Mouse (Mus musculus): ENCODE results near the gene Slc6a12. TPM values are rescaled to one million over a fixed set of nuclear protein-coding genes. Genes with fewer than 3 reads are reported as not detected.

The Slc6a12 gene
- 1.2 and 2.0 TPM in 2 replicates for polyA plus RNA-seq (2012; rRNA removed)

DNA sequence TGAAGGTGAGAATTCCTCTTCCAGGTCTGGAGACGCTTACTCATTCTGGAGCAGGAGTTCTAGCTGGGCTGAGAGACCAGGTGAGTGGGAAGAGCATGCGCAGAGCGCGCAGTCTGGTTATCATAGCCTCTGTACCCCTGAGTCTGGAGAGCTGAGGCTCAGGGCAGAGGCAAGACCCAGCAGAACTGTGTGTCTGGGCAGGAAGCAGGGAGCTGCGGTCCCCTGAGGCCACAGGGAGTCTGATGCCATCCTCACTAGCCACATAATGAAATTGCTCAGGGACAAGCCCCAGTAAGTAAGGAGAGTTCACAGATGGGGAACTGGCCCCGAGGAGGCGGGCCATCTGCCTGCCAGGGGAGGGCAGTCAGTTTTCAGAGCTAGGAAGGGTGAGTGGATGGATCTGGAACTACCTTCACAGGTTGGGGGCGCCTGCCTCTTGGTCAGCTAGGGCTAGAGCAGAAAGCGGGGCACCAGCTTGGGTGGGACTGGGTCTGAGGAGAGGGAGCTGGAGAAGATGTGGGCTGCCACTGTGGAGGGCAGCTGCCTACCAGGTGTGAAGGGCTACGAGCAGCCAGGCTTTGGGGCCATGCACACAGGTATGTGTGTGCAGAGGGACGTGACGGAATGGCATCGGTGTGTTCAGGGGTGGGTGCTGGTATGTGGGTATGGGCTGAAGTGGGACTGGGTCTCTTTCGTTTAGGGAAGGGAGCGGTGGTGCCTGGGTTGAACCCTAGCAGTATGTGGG lies at the start of gene Slc6a12:
Gene Slc6a12, plus strand, starts transcription at position 51 of the 745 bp plus-strand sequence.

DNA sequence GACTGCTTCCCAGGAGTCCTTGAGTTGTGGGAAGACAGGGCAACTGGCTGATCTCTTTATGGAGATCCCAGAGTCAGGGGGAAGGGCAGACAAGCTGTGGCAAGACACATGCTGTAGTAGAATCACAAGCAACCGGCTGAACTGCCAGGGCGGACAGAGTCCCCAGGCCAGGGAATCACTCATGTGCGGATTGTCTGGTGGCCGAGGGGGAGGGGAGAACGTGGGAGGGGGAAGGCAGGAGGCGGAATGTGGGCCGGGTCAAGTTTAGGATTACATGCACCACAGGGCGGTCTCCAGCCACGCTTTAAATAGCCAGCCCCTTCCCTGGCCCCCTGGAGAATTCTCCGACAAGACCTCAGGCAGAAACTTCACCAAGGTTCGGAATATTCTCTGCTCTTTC lies 42.9 kb upstream of the Slc6a12 start, which contains the start of gene Slc6a13:
Gene Slc6a13, plus strand, starts transcription at position 274 of the 400 bp plus-strand sequence.

Other genes with a start within 250 kb of the Slc6a12 start
- 33.6 and 35.2 TPM in 2 replicates for gene Mical3, start 212.1 kb upstream of the Slc6a12 start, polyA plus RNA-seq (2012; rRNA removed)
- 20.7 and 21.5 TPM in 2 replicates for gene Pex26, start 159.4 kb upstream of the Slc6a12 start, polyA plus RNA-seq (2012; rRNA removed)
- 0.10 and 0.13 TPM in 2 replicates for gene Tuba8, start 132.4 kb upstream of the Slc6a12 start, polyA plus RNA-seq (2012; rRNA removed)
- 3.6 and 5.3 TPM in 2 replicates for gene Usp18, start 97.2 kb upstream of the Slc6a12 start, polyA plus RNA-seq (2012; rRNA removed)
- 19.9 and 21.8 TPM in 2 replicates for gene Slc6a13, start 42.8 kb upstream of the Slc6a12 start, polyA plus RNA-seq (2012; rRNA removed)
- 17.0 and 20.1 TPM in 2 replicates for gene Iqsec3, start 130.6 kb downstream of the Slc6a12 start, polyA plus RNA-seq (2012; rRNA removed)